Mouse (Mus musculus) cerebellum, adult 11-12 months (tissue): ENCODE results near the gene Itpr2.

Experiments
- DNase-seq: peaks from one replicate; pipeline ENCODE4 v3.0.0; 2022

Itpr2 gene

GRCm38 (mm10) chr6:146254931-146255330 is 247.1 kb downstream of the Itpr2 start:
- no peak for DNase-seq

- no peak for DNase-seq
Observed at GRCm38 (mm10) chr6:146254216-146254820, 247.7 kb downstream of the Itpr2 start.

GRCm38 (mm10) chr6:146249096-146249495 is 252.9 kb downstream of the Itpr2 start:
- DNase-seq = no peak

- DNase-seq = no peak
Observed at GRCm38 (mm10) chr6:146248341-146248740, 253.7 kb downstream of the Itpr2 start.

GRCm38 (mm10) chr6:146247906-146248305 is 254.1 kb downstream of the Itpr2 start:
- no peak for DNase-seq

GRCm38 (mm10) chr6:146246368-146246767 is 255.7 kb downstream of the Itpr2 start:
- no peak for DNase-seq

- no peak for DNase-seq
Observed at GRCm38 (mm10) chr6:146245888-146246287, 256.1 kb downstream of the Itpr2 start.

- DNase-seq = no peak
Observed at GRCm38 (mm10) chr6:146243068-146243467, 259.0 kb downstream of the Itpr2 start.

- no peak for DNase-seq
Observed at GRCm38 (mm10) chr6:146241336-146241735, 260.7 kb downstream of the Itpr2 start.

GRCm38 (mm10) chr6:146235165-146235564 is 266.9 kb downstream of the Itpr2 start:
- no peak for DNase-seq

- DNase-seq = no peak
Observed at GRCm38 (mm10) chr6:146234417-146234816, 267.6 kb downstream of the Itpr2 start.

GRCm38 (mm10) chr6:146230903-146231302 is 271.1 kb downstream of the Itpr2 start:
- no peak for DNase-seq

- DNase-seq = no peak
Observed at GRCm38 (mm10) chr6:146230373-146230788, 271.6 kb downstream of the Itpr2 start.

- DNase-seq = no peak
Observed at GRCm38 (mm10) chr6:146229967-146230366, 272.1 kb downstream of the Itpr2 start.

GRCm38 (mm10) chr6:146229519-146229918 is 272.5 kb downstream of the Itpr2 start:
- DNase-seq = no peak

GRCm38 (mm10) chr6:146228048-146228447 is 274.0 kb downstream of the Itpr2 start:
- DNase-seq = no peak

- no peak for DNase-seq
Observed at GRCm38 (mm10) chr6:146222403-146223063, 279.5 kb downstream of the Itpr2 start.

GRCm38 (mm10) chr6:146221371-146222336 is 280.4 kb downstream of the Itpr2 start:
- no peak for DNase-seq

GRCm38 (mm10) chr6:146220071-146220470 is 282.0 kb downstream of the Itpr2 start:
- no peak for DNase-seq

GRCm38 (mm10) chr6:146219534-146219933 is 282.5 kb downstream of the Itpr2 start:
- no peak for DNase-seq

- DNase-seq = no peak
Observed at GRCm38 (mm10) chr6:146215302-146215701, 286.7 kb downstream of the Itpr2 start.

- no peak for DNase-seq
Observed at GRCm38 (mm10) chr6:146212339-146212738, 289.7 kb downstream of the Itpr2 start.

GRCm38 (mm10) chr6:146211233-146211632 is 290.8 kb downstream of the Itpr2 start:
- DNase-seq = no peak

- DNase-seq = no peak
Observed at GRCm38 (mm10) chr6:146208983-146209382, 293.0 kb downstream of the Itpr2 start.
